Mouse (Mus musculus): ENCODE measurements at regions not wholly inside any gene's neighbourhood (a gene's known extent, or its start where the extent isn't known, plus 50 kb on each side); places are given as distances from the start of the nearest gene placed in this dataset.

DNA sequence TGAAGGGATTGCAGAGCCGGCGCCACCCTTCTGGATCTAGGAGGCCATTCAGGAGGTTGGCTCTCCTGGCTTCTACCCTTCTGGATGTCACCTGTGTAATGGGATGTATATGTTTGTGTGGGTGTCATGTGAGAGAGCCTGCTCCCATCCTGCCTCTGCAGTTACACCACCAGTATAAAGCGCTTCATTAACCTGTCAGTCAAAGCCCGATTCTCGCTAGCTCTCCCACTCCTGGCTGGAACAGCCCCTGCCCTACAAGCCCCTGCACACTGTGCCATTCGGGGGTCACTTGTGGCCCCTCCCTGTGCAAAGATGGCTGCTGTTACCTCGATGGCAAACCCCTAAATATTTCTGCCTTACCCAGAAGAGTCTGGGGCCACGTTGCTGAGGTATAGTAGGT lies 78.5 kb upstream of the Pax2 start:
- Histone ChIP-seq H3K27me3 (replicated peaks; ENCODE audit: control insufficient read depth, insufficient read depth, low read length) (peaks cover 88% of the 10 kb centered on the region), H3K9ac (replicated peaks; ENCODE audit: low read depth, low read length) (no peak overlapping the region), H3K4me3 (replicated peaks; ENCODE audit: low read length) (no peak overlapping the region), H3K27ac (ENCODE audit: low read length) (no peak overlapping the region), H3K4me2 (ENCODE audit: low read length) (no peak overlapping the region), H3K4me1 (replicated peaks; ENCODE audit: control insufficient read depth, insufficient read depth, low read length) (peaks cover 13% of the 10 kb centered on the region), H3K9me3 (ENCODE audit: control insufficient read depth, low read length) (no peaks in the 10 kb centered on the region), H3K36me3 (ENCODE audit: control insufficient read depth, insufficient read depth) (no peaks in the 10 kb centered on the region)
- peak; percentile 22; the same call in 1 of the 2 replicates for ATAC-seq
- 46% methylated on average over 8 of the region's 8 CpGs for WGBS

DNA sequence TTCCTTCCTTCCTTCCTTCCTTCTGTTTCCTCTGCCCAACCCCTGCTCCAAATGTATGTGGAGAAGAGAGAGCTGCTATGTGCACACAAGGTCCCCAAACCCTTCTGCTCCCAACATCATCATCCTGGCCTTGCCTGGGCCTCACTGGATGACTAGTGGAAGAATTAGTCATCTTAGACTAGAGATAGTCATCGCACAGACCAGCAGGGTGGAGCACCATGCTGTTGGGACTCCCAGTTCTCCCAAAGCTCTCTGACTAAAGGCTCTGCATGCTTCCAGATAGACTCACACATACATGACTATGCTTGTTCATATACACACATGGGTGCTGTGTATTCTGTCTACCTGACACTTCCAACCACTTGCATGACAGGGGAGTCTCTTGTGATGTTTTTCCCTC lies 77.2 kb upstream of the Pax2 start:
- Histone ChIP-seq H3K27ac (ENCODE audit: low read length) (no peak overlapping the region), H3K36me3 (ENCODE audit: control insufficient read depth, insufficient read depth) (no peaks in the 10 kb centered on the region), H3K9ac (replicated peaks; ENCODE audit: low read depth, low read length) (no peak overlapping the region), H3K4me3 (replicated peaks; ENCODE audit: low read length) (no peak overlapping the region), H3K4me1 (replicated peaks; ENCODE audit: control insufficient read depth, insufficient read depth, low read length) (peaks cover 12% of the 10 kb centered on the region), H3K27me3 (replicated peaks; ENCODE audit: control insufficient read depth, insufficient read depth, low read length) (peaks cover 87% of the 10 kb centered on the region), H3K4me2 (ENCODE audit: low read length) (no peak overlapping the region), H3K9me3 (ENCODE audit: control insufficient read depth, low read length) (no peaks in the 10 kb centered on the region)
- 70% methylated on average over 1 of the region's 1 CpGs for WGBS
- ATAC-seq: no peak

DNA sequence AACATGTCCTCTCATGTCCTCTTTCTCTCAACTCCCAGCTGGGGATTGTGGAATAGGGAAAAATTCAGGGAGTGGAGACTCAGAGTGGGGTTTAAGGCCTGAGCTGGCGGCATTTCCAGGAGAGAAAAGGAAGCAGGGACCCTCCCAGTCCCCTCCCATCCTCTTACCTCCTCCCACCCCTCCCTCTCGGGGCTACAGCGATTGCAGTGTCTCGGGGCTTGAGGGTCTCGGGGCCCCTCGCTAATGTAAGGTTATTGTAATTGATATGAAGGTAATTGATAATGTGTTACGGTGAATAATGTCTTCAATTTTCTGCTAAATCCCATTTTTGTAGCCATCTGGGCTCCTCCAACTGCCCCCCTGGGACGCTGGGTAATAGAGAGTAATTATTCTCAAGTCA lies 74.2 kb upstream of the Pax2 start:
- Histone ChIP-seq H3K27me3 (replicated peaks; ENCODE audit: control insufficient read depth, insufficient read depth, low read length) (peaks cover 83% of the 10 kb centered on the region), H3K4me2 (ENCODE audit: low read length) (no peak overlapping the region), H3K4me3 (replicated peaks; ENCODE audit: low read length) (no peak overlapping the region), H3K9me3 (ENCODE audit: control insufficient read depth, low read length) (no peaks in the 10 kb centered on the region), H3K27ac (ENCODE audit: low read length) (no peak overlapping the region), H3K4me1 (replicated peaks; ENCODE audit: control insufficient read depth, insufficient read depth, low read length) (peaks cover 8% of the 10 kb centered on the region), H3K9ac (replicated peaks; ENCODE audit: low read depth, low read length) (no peak overlapping the region), H3K36me3 (ENCODE audit: control insufficient read depth, insufficient read depth) (no peaks in the 10 kb centered on the region)
- WGBS: 4% methylated on average over 8 of the region's 8 CpGs
- ATAC-seq: no peak

DNA sequence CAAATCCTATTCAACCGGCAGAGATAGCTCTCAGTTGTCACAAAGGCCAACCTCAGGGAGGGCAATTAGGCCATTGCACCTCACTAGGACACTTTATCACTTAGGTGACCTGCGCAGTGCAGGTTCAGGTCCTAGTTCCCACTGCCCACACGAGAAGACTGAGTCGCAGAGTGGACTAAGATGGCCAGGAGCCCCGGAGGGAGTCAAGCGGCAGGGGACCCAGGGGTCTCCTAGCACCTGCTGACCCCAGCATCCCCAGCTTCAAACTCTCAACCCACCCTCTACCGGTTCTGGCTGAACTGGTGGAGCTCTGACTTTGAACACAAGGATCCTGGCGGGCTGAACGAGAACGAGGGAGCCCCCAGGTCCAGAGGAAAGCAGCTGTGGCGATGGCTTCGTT lies 72.7 kb upstream of the Pax2 start:
- Histone ChIP-seq H3K27me3 (replicated peaks; ENCODE audit: control insufficient read depth, insufficient read depth, low read length) (peaks cover 78% of the 10 kb centered on the region), H3K4me2 (ENCODE audit: low read length) (no peak overlapping the region), H3K36me3 (ENCODE audit: control insufficient read depth, insufficient read depth) (no peaks in the 10 kb centered on the region), H3K4me1 (replicated peaks; ENCODE audit: control insufficient read depth, insufficient read depth, low read length) (peaks cover 6% of the 10 kb centered on the region), H3K4me3 (replicated peaks; ENCODE audit: low read length) (no peak overlapping the region), H3K27ac (ENCODE audit: low read length) (no peak overlapping the region), H3K9ac (replicated peaks; ENCODE audit: low read depth, low read length) (no peak overlapping the region), H3K9me3 (ENCODE audit: control insufficient read depth, low read length) (no peaks in the 10 kb centered on the region)
- WGBS: 2% methylated on average over 12 of the region's 12 CpGs
- no peak for ATAC-seq

DNA sequence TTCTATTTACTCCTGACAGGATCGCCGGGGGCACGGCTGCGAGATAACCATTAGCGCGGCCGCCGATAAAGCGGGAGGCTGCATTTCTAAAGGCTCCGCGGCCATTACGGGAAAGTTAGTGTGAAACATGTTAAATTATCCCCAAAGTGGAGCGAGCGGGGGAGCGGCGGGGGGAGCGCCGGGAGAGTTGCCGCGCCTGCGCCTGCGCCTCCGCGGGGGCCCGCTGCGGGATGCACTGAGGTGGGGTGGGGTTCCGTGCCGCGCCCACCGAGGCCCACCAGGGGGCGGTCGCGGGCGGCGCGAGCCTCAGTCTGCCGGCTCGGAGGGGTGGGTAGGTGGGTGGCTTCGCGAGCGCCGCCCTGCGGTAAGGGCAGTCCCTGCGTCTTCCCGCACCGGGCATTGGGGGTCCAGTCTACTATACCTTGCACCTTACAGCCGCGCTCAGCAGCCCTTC lies 71.8 kb upstream of the Pax2 start:
- ATAC-seq: no peak

DNA sequence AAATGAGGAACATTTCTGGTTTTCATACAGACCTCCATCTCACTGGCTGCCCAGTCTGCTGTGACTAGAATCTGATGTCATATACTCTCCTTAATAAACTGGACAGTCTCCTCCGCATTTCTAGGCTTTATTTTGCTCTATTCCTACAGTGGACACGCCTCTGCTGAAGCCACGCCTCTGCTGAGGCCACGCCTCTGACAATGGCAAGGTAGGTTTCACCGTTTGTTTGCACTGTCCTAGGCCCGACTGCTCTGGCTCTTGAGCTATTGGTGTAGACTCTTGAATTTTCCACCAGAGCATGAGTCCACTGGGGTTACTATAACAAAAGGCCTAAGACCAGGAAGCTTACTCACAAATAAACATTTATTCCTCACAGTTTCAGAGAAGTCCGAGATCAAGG lies 69.8 kb upstream of the Pax2 start:
- H3K4me2 ChIP-seq (ENCODE audit: low read length): no peak overlapping the region

More for the DNA sequence above, 71.8 kb upstream of the Pax2 start:
- Histone ChIP-seq H3K9me3 (ENCODE audit: control insufficient read depth, low read length) (no peaks in the 10 kb centered on the region), H3K4me3 (replicated peaks; ENCODE audit: low read length) (peak overlapping the region; percentile 27), H3K36me3 (ENCODE audit: control insufficient read depth, insufficient read depth) (no peaks in the 10 kb centered on the region), H3K9ac (replicated peaks; ENCODE audit: low read depth, low read length) (no peak overlapping the region), H3K4me2 (ENCODE audit: low read length) (peak overlapping the region; percentile 45), H3K27me3 (replicated peaks; ENCODE audit: control insufficient read depth, insufficient read depth, low read length) (peaks cover 78% of the 10 kb centered on the region), H3K4me1 (replicated peaks; ENCODE audit: control insufficient read depth, insufficient read depth, low read length) (peaks cover 6% of the 10 kb centered on the region), H3K27ac (ENCODE audit: low read length) (no peak overlapping the region)
- WGBS: 2% methylated on average over 41 of the region's 48 CpGs

DNA sequence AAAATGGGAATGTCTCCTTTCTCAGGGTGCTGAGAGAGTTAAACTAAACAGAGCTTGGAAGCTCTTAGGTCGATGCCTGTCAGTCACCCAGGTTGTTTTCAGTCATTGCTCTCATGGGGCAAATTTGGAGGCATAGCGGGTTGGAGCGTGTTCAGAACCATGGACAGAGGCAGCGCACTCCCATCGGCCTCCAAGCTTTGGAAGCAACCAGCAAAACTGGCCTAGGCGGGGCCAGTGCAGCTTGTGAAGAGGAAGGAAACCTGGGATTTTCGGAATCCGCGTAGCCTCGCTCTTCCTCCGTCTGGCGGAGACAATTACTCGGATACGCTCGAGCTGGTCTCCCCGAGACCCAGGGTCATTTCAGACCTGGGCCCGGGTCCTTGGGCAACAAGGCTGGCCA lies 63.4 kb upstream of the Pax2 start:
- H3K4me3 ChIP-seq (replicated peaks; ENCODE audit: low read length): peak overlapping the region; percentile 35
- peak overlapping the region; percentile 59 for H3K4me2 ChIP-seq (ENCODE audit: low read length)
- H3K27ac ChIP-seq (ENCODE audit: low read length): no peak overlapping the region
- H3K27me3 ChIP-seq (replicated peaks; ENCODE audit: control insufficient read depth, insufficient read depth, low read length): peaks cover 16% of the 10 kb centered on the region
- no peak for ATAC-seq
- H3K9me3 ChIP-seq (ENCODE audit: control insufficient read depth, low read length): no peaks in the 10 kb centered on the region
- no peaks in the 10 kb centered on the region for H3K36me3 ChIP-seq (ENCODE audit: control insufficient read depth, insufficient read depth)
- H3K9ac ChIP-seq (replicated peaks; ENCODE audit: low read depth, low read length): peak overlapping the region; percentile 53; the same call in 1 of the 2 replicates
- WGBS: under 1% methylated on average over 17 of the region's 17 CpGs
- peaks cover 22% of the 10 kb centered on the region for H3K4me1 ChIP-seq (replicated peaks; ENCODE audit: control insufficient read depth, insufficient read depth, low read length)

More for the DNA sequence above, 69.8 kb upstream of the Pax2 start:
- Histone ChIP-seq H3K4me3 (replicated peaks; ENCODE audit: low read length) (no peak overlapping the region), H3K36me3 (ENCODE audit: control insufficient read depth, insufficient read depth) (no peaks in the 10 kb centered on the region), H3K27me3 (replicated peaks; ENCODE audit: control insufficient read depth, insufficient read depth, low read length) (peaks cover 68% of the 10 kb centered on the region), H3K9me3 (ENCODE audit: control insufficient read depth, low read length) (no peaks in the 10 kb centered on the region), H3K27ac (ENCODE audit: low read length) (no peak overlapping the region), H3K4me1 (replicated peaks; ENCODE audit: control insufficient read depth, insufficient read depth, low read length) (peaks cover 6% of the 10 kb centered on the region), H3K9ac (replicated peaks; ENCODE audit: low read depth, low read length) (no peak overlapping the region)
- 45% methylated on average over 7 of the region's 7 CpGs for WGBS
- ATAC-seq: no peak

DNA sequence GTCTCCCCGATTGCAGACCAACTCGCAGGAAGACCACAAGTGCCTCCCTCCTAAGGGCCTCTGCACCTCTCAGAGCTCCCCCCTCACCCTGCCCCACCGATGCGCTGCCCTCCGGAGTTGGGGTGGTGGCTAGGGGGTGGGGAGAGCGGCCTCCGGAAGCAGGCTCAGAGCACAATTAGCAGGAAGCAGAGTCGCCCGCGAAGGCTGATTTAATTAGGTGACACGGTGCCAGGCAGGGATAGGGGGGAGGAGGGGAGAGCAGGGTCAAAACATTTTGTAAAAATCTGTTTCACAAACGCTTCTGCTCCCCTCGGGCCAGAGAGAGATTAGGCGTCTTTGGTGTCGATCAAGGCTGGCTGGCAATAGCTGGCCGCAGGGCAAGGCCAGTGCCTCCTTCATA lies 63.0 kb upstream of the Pax2 start:
- no peak overlapping the region for H3K27ac ChIP-seq (ENCODE audit: low read length)
- no peaks in the 10 kb centered on the region for H3K36me3 ChIP-seq (ENCODE audit: control insufficient read depth, insufficient read depth)
- peak overlapping the region; percentile 35 for H3K4me3 ChIP-seq (replicated peaks; ENCODE audit: low read length)
- peak overlapping the region; percentile 53; the same call in 1 of the 2 replicates for H3K9ac ChIP-seq (replicated peaks; ENCODE audit: low read depth, low read length)
- peak overlapping the region; percentile 59 for H3K4me2 ChIP-seq (ENCODE audit: low read length)
- no peaks in the 10 kb centered on the region for H3K9me3 ChIP-seq (ENCODE audit: control insufficient read depth, low read length)
- 0% methylated on average over 16 of the region's 16 CpGs for WGBS
- H3K4me1 ChIP-seq (replicated peaks; ENCODE audit: control insufficient read depth, insufficient read depth, low read length): peaks cover 22% of the 10 kb centered on the region
- peaks cover 12% of the 10 kb centered on the region for H3K27me3 ChIP-seq (replicated peaks; ENCODE audit: control insufficient read depth, insufficient read depth, low read length)
- ATAC-seq: peak; percentile 45

DNA sequence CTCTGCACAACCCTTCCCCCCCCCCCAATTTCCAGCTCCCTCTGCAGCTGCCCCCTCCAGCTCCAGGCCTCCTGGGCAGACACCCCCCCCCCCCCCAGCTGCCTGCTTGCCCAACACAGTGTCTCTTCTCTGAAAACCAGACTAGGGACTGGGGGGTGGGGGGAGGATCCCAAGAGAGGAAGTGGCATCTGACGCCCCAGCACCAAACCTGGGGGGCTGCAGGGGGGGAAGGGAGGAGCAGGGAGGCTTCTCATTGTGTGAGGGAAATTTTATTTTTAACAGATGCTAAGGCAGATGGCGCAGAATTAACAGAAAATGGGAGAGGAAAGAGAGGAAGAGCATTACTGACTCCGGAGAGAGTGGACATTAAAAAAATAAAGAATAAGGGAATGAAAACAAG lies 60.5 kb upstream of the Pax2 start:
- Histone ChIP-seq H3K27ac (ENCODE audit: low read length) (peak overlapping the region; percentile 69), H3K4me2 (ENCODE audit: low read length) (peak overlapping the region; percentile 24), H3K36me3 (ENCODE audit: control insufficient read depth, insufficient read depth) (no peaks in the 10 kb centered on the region), H3K9ac (replicated peaks; ENCODE audit: low read depth, low read length) (0 out of 2 replicates have a peak overlapping the region, but pooled peaks have one; percentile 35), H3K4me1 (replicated peaks; ENCODE audit: control insufficient read depth, insufficient read depth, low read length) (peaks cover 29% of the 10 kb centered on the region), H3K9me3 (ENCODE audit: control insufficient read depth, low read length) (no peaks in the 10 kb centered on the region), H3K4me3 (replicated peaks; ENCODE audit: low read length) (peak overlapping the region; percentile 22), H3K27me3 (replicated peaks; ENCODE audit: control insufficient read depth, insufficient read depth, low read length) (peaks cover 7% of the 10 kb centered on the region)
- 14% methylated on average over 3 of the region's 3 CpGs for WGBS
- ATAC-seq: peak; percentile 54
